Mouse (Mus musculus): Measurements from ENCODE around the gene Zfp975.
"Not testable (repeated sequence)": the region's sequence is repeated elsewhere in the genome, so short reads cannot be mapped to it uniquely, and the experiment has no call there.

Zfp975 gene

GRCm38 (mm10) chr7:42692362-42693158 lies at the start of gene Zfp975:
Gene Zfp975, minus strand, starts transcription at chr7:42692742.
- peak; percentile 40 for DNase-seq (ENCODE audit: extremely low read depth, low read depth, low spot score)

- no peak for DNase-seq (ENCODE audit: extremely low read depth, low read depth, low spot score)
These were observed 46.1 kb upstream of the Zfp975 start for GRCm38 (mm10) chr7:42738536-42739210.

DNA sequence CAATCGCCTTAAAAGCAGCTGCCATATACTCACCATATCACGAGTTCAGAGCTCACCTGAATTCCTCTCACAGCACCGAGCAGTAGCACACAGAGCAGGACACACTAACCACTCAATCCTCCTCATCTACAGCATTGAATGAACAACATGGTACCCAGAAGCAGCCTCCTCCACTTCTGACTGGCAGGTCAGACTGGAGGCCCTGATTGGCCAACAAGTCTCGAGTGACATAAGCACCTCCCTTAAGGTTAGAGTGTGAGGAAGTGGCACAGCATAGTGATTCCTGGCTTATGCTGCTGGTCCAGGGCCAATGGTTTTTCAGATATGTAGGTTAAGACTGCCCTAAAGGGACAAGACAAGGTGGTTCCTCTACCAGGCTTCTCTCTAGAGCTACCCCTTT lies 34.4 kb upstream of the Zfp975 start, which contains the start of gene Gm17067:
Gene Gm17067 (minus strand): TSS at position 101 of the 400 bp plus-strand sequence.
- DNase-seq (ENCODE audit: extremely low read depth, low read depth, low spot score), result not testable (repeated sequence)

- not testable (repeated sequence) for DNase-seq (ENCODE audit: extremely low read depth, low read depth, low spot score)
These were observed 709 bp upstream of the Zfp975 start for GRCm38 (mm10) chr7:42693251-42693650.

- DNase-seq (ENCODE audit: extremely low read depth, low read depth, low spot score), result not testable (repeated sequence)
These were observed 12.5 kb downstream of the Zfp975 start for GRCm38 (mm10) chr7:42680081-42680480.

DNA sequence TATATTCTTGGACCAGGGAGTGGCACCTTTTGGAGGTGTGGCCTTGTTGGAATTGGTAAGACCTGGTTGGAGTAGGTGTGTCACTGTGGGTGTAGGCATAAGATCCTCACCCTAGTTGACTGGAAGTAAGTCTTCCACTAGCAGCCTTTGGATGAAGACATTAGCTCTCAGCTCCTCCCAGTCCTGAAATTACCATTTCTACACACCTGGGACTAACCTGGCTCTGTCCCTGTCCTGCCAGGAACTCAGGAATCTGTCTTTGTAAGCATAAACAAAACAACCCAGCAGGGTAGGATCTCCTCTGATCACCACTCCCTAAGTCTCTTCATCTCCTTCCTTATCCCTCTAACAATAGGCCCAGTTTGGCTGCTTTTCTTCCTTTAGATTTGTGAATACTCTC lies 12.9 kb downstream of the Zfp975 start:
- DNase-seq (ENCODE audit: extremely low read depth, low read depth, low spot score), result not testable (repeated sequence)

GRCm38 (mm10) chr7:42660140-42660539 lies 32.4 kb downstream of the Zfp975 start:
- not testable (repeated sequence) for DNase-seq (ENCODE audit: extremely low read depth, low read depth, low spot score)

GRCm38 (mm10) chr7:42655211-42655610 lies 37.3 kb downstream of the Zfp975 start:
- DNase-seq (ENCODE audit: extremely low read depth, low read depth, low spot score), result not testable (repeated sequence)

DNA sequence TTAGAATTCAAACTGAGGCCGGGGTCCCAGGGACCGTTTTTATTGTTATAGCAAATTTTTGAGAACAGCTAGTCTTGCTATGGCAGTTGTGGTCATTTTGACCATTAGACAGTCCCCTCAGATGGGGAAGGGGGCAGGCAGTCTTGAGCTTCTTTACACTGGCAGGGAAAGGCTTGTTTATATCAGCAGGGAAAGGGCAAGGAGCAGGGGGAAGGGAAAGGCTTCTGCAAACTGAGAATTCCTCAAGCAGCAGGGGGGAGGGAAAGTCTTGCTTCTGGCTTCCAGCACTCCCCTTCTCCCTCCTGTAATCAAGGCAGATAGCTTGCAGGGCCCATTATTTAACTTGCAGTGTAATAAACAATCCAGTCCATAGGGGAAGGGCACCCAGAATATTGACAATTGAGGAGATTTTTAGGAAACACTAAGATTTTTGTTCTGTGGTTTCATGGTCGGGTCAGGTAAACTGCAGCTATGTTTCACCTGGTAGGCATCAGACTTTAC lies 49.4 kb downstream of the Zfp975 start:
- DNase-seq (ENCODE audit: extremely low read depth, low read depth, low spot score), result not testable (repeated sequence)

DNA sequence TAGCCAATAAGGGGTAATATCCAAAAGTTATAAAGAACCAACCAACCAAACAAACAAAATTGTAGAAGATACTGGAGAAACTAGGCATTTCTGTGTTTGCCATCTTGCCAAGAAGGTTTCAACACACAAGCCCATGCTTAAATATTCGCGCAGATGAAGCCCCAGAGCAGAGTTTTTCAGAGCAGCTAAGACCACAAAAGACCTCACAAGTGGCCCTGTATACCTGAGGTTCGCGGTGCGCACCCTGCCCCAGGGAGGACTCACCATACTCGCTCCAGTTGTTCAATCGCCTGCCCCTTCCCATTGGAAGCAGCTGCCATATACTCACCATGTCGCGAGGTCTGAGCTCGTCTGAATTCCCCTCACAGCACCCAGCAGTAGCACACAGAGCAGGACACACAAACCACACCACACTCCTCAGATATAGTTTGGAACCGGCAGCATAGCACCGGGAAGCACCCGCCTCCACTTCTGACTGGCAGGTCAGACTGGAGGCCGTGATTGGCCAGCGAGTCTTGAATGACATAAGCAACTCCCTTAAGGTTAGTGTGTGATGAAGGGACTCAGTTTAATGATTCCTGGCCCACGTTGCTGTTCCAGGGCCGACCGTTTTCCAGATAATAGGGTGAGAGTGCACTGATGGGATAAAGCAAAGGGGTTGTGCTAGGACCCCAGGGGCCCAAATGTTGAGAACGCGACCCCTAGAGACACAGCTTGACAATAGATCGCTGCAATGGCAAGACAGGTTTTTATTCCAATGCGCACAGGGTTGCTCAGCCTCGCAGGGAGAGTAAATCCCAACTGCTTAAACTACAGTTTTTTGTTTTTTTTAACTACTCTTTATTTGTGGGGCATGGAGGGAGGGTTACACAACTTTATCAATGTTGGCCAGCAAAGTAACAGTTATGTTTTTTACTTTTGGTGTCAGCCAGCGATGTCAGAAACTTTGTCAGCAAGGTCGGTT lies 50.1 kb downstream of the Zfp975 start, which contains the start of gene Zfp976:
Gene Zfp976 (minus strand): TSS at position 437 of the 964 bp plus-strand sequence.
- DNase-seq (ENCODE audit: extremely low read depth, low read depth, low spot score), result peak; percentile 10

- DNase-seq (ENCODE audit: extremely low read depth, low read depth, low spot score), result not testable (repeated sequence)
These were observed 61.5 kb downstream of the Zfp975 start for GRCm38 (mm10) chr7:42631031-42631430.

Data from fat pad, adult 2 months (tissue).